Mouse (Mus musculus): Measurements from ENCODE around the gene Gm49776.
"Not testable (repeated sequence)": the region's sequence is repeated elsewhere in the genome, so short reads cannot be mapped to it uniquely, and the experiment has no call there.

Gene Gm49776

GRCm38 (mm10) chr16:18202061-18202460 lies 56.1 kb downstream of the Gm49776 start:
- no peak for DNase-seq (ENCODE audit: low spot score)

DNA sequence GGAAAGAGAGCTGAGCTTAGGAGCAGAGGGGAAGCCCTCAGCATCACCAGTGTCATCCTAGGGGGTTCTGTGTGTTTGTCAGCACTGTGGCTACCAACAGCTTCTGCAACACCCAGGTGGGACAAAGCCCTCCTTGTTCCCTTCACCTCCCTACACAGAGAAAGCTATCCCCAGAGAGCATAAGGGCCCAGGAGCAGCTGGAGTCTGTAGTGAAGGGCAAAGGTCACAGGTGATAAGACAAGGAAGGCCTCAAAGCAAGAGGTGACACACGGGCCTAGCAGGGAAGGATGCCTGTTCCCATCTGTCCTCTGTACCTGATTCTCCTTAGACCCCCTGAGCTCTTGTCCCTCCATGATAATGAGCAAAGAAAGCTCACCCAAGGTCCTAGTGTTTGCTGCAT lies 56.5 kb downstream of the Gm49776 start:
- DNase-seq (ENCODE audit: low spot score): no peak

DNA sequence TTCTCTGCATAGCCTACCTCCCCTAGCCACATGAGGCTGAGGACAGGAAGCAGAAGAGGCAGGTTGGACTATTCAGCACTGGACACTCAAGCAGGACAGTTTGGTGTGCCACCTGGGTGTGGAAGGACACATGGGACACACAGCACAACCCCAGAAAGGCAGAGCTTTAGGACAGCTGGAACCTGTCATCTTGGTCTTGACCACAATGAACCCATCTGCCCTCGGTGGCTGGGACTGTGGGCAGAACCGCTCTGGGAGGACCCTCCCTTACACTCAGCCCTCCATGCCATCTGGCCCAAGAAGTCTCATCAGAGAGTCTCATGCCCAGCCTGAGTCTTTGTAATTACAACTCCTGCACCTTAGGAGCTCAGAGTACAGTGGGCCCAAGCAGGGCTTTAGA lies 58.1 kb downstream of the Gm49776 start:
- DNase-seq (ENCODE audit: low spot score): no peak

GRCm38 (mm10) chr16:18198365-18199098 lies 59.6 kb downstream of the Gm49776 start:
- no peak for DNase-seq (ENCODE audit: low spot score)

DNA sequence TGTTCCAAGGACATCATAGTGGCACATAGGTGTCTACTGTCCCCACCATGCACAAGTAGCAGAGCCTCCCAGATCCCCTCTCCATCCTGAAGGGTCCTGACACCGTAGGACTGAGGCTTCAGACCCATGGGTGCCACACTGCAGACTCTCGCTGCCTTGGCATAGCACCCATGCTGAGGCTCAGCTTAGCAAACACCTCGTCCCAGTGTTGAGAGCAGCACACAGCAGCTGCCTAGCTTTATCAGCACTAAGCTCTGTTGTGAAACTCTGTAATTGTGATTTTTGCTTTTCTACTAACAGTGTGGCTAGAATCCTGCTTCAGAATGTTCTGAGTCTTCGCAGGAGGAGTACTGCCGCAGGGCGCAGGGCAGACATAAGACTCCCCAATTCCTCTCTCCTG lies 60.2 kb downstream of the Gm49776 start:
- DNase-seq (ENCODE audit: low spot score): no peak

- DNase-seq (ENCODE audit: low spot score): not testable (repeated sequence)
These were observed 62.6 kb downstream of the Gm49776 start for GRCm38 (mm10) chr16:18195561-18195960.

Measured in spleen, adult 12 weeks (tissue).